Mouse (Mus musculus) forebrain, embryonic 16.5 days (tissue): ENCODE measurements around the gene Eif5b. TPM values are rescaled to one million over a fixed set of nuclear protein-coding genes. Genes with fewer than 3 reads are reported as not detected.
A peak's percentile ranks its signal among the peaks of the same experiment; 100 is the strongest.

ENCODE experiments used
- ATAC-seq: fragments of 200-750 bp; cut with Nextera tagmentation; 2 replicates; pipeline ENCODE4 v1.8.0; 2017; ENCODE audit warnings: mild to moderate bottlenecking, moderate library complexity
- H3K27ac ChIP-seq: fragments of 300-500 bp; sonication (generic); 2 replicates; pipeline ENCODE4 v1.5.1; 2014; ENCODE audit warnings: low read length, control low read depth
- H3K27me3 ChIP-seq: fragments of 300-500 bp; sonication (generic); replicated peaks from 2 replicates; pipeline ENCODE4 v1.6.1; 2014; ENCODE audit warnings: low read length; ENCODE audit not compliant: control insufficient read depth, insufficient read depth
- H3K36me3 ChIP-seq: fragments of 300-500 bp; sonication (generic); 2 replicates; pipeline ENCODE4 v1.6.1; 2014; ENCODE audit not compliant: control insufficient read depth, insufficient read depth
- H3K4me1 ChIP-seq: fragments of 300-500 bp; sonication (generic); replicated peaks from 2 replicates; pipeline ENCODE4 v1.6.1; 2014; ENCODE audit warnings: low read length; ENCODE audit not compliant: control insufficient read depth, insufficient read depth
- H3K4me2 ChIP-seq: fragments of 300-500 bp; sonication (generic); 2 replicates; pipeline ENCODE4 v1.6.1; 2014; ENCODE audit warnings: mild to moderate bottlenecking, low read length, control low read depth
- H3K4me3 ChIP-seq: fragments of 300-500 bp; sonication (generic); replicated peaks from 2 replicates; pipeline ENCODE4 v1.5.1; 2014; ENCODE audit warnings: mild to moderate bottlenecking, low read length, control low read depth
- H3K9ac ChIP-seq: fragments of 300-500 bp; sonication (generic); replicated peaks from 2 replicates; pipeline ENCODE4 v1.6.1; 2014; ENCODE audit warnings: low read depth, low read length, control low read depth
- H3K9me3 ChIP-seq: fragments of 300-500 bp; sonication (generic); 2 replicates; pipeline ENCODE4 v1.6.1; 2016; ENCODE audit warnings: low read length; ENCODE audit not compliant: control insufficient read depth
- WGBS: fragments of 180-500 bp; shearing (Covaris S2); extraction: QIAGEN DNeasy Blood & Tissue Kit; methylation state at CpG from one replicate; pipeline ENCODE4 v1.1.7; 2014; 5-methylcytosine and 5-hydroxymethylcytosine counted together
- polyA plus RNA-seq: library from polyadenylated mRNA; unstranded; fragments of >200 nt; fragmentation: Nextera tagmentation; extraction: Ambion mirVana; gene quantifications from 2 replicates; pipeline ENCODE4 v1.2.1, GENCODE M21; 2015

Eif5b gene
- polyA plus RNA-seq, 1 experiment from 2014 or later: 23.0 TPM

GRCm38 (mm10) chr1:38014551-38015203 is 16.9 kb downstream of the Eif5b start:
- ATAC-seq: no peak
- Histone ChIP-seq H3K9ac (no peak overlapping the region), H3K4me1 (no peaks in the 10 kb centered on the region), H3K27ac (no peak overlapping the region), H3K36me3 (peaks cover 12% of the 10 kb centered on the region; the same call in 1 of the 2 replicates), H3K4me3 (no peak overlapping the region), H3K4me2 (no peak overlapping the region), H3K9me3 (no peaks in the 10 kb centered on the region), H3K27me3 (no peaks in the 10 kb centered on the region)
- 93% methylated on average over 2 of the region's 2 CpGs for WGBS

- Histone ChIP-seq H3K4me3 (no peak overlapping the region), H3K27me3 (no peaks in the 10 kb centered on the region), H3K36me3 (peaks cover 4% of the 10 kb centered on the region), H3K4me1 (no peaks in the 10 kb centered on the region), H3K27ac (no peak overlapping the region), H3K9me3 (no peaks in the 10 kb centered on the region), H3K9ac (no peak overlapping the region), H3K4me2 (no peak overlapping the region)
- WGBS: 92% methylated on average over 7 of the region's 7 CpGs
- no peak for ATAC-seq
These were observed 29.5 kb downstream of the Eif5b start for GRCm38 (mm10) chr1:38027301-38027700.

DNA sequence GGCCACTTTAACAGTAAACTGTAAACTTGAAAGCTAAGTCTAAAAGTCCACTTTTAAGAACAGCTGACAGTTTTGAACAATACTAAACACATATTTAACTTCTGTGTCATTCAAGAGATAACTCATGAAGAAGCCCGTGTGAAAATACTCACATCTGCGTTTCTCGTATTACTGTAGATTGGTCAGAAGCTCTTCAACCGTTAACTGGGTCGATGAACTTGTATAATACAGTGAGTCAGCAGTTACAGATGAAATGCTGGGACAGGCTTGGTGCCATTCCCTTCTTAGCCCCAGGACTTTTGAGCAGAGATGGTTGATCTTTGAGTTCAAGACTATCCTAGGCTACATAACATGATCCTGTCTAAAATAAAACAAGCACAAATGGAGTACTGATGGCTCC is 33.6 kb downstream of the Eif5b start:
- H3K9me3 ChIP-seq: no peaks in the 10 kb centered on the region
- no peak overlapping the region for H3K27ac ChIP-seq
- H3K36me3 ChIP-seq: peaks cover 17% of the 10 kb centered on the region
- ATAC-seq: no peak
- no peak overlapping the region for H3K9ac ChIP-seq
- no peaks in the 10 kb centered on the region for H3K27me3 ChIP-seq
- H3K4me3 ChIP-seq: no peak overlapping the region
- WGBS: 93% methylated on average over 5 of the region's 5 CpGs
- no peaks in the 10 kb centered on the region for H3K4me1 ChIP-seq
- H3K4me2 ChIP-seq: no peak overlapping the region

GRCm38 (mm10) chr1:38035521-38035920 is 37.7 kb downstream of the Eif5b start:
- Histone ChIP-seq H3K4me3 (no peak overlapping the region), H3K27ac (no peak overlapping the region), H3K27me3 (no peaks in the 10 kb centered on the region), H3K9ac (no peak overlapping the region), H3K9me3 (no peaks in the 10 kb centered on the region), H3K36me3 (peaks cover 38% of the 10 kb centered on the region), H3K4me2 (no peak overlapping the region), H3K4me1 (no peaks in the 10 kb centered on the region)
- 89% methylated on average over 4 of the region's 4 CpGs for WGBS
- no peak for ATAC-seq

DNA sequence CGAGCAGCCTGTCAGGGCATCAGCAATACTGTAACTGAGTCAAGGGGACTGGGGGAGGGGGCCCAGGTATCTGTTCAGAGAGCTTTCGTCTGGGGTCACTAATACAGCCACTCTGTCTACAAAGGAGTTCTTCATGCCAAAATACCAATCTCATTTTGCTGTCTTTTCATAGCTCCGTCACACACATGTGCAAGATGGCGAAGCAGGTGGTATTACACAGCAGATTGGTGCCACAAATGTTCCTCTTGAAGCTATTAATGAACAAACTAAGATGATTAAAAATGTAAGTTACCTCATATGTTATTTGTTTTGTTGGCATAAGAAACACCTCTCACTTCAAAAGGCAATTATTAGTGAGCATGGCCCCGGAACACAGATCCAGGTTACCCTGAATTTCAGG is 39.6 kb downstream of the Eif5b start:
- H3K36me3 ChIP-seq: peaks cover 49% of the 10 kb centered on the region
- no peaks in the 10 kb centered on the region for H3K27me3 ChIP-seq
- WGBS: 78% methylated on average over 5 of the region's 5 CpGs

GRCm38 (mm10) chr1:38038898-38039297 is 41.1 kb downstream of the Eif5b start:
- WGBS: 95% methylated on average over 2 of the region's 2 CpGs
- no peaks in the 10 kb centered on the region for H3K27me3 ChIP-seq
- ATAC-seq: no peak
- H3K27ac ChIP-seq: no peak overlapping the region
- peaks cover 44% of the 10 kb centered on the region for H3K36me3 ChIP-seq
- no peak overlapping the region for H3K4me2 ChIP-seq
- no peak overlapping the region for H3K9ac ChIP-seq
- no peaks in the 10 kb centered on the region for H3K9me3 ChIP-seq
- no peaks in the 10 kb centered on the region for H3K4me1 ChIP-seq
- no peak overlapping the region for H3K4me3 ChIP-seq

More for the DNA sequence above, 39.6 kb downstream of the Eif5b start:
- Histone ChIP-seq H3K4me3 (no peak overlapping the region), H3K9ac (no peak overlapping the region), H3K4me2 (no peak overlapping the region), H3K27ac (peak overlapping the region; percentile 23; the same call in 1 of the 2 replicates), H3K9me3 (no peaks in the 10 kb centered on the region), H3K4me1 (no peaks in the 10 kb centered on the region)
- no peak for ATAC-seq

DNA sequence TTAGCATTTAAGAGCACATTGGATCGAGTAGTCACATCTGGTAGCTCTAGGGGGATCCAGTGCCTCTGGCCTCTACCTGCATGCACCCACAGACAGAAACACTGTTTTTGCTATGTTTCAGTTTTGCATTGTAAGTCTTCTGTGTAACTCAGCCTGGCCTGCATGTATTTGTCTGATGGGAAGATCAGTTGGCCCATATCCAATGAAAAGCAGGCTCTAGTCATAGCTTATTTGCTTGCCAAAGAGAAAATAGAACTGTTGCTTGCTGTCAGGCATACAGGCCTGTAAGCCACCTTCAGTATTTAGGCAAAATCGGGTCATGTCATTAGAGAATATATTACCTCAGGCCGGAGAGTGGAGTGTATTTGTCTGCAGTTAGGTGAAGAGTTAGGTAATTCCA is 50.3 kb downstream of the Eif5b start:
- no peaks in the 10 kb centered on the region for H3K27me3 ChIP-seq
- H3K4me2 ChIP-seq: no peak overlapping the region
- H3K9ac ChIP-seq: no peak overlapping the region
- peaks cover 45% of the 10 kb centered on the region for H3K36me3 ChIP-seq
- H3K4me1 ChIP-seq: no peaks in the 10 kb centered on the region
- ATAC-seq: no peak
- no peak overlapping the region for H3K4me3 ChIP-seq
- WGBS: 88% methylated on average over 3 of the region's 3 CpGs
- no peak overlapping the region for H3K27ac ChIP-seq
- H3K9me3 ChIP-seq: no peaks in the 10 kb centered on the region

- no peak for ATAC-seq
- H3K4me2 ChIP-seq: no peak overlapping the region
- no peak overlapping the region for H3K9ac ChIP-seq
- H3K27ac ChIP-seq: no peak overlapping the region
- no peaks in the 10 kb centered on the region for H3K4me1 ChIP-seq
- H3K36me3 ChIP-seq: peaks cover 56% of the 10 kb centered on the region
- H3K4me3 ChIP-seq: no peak overlapping the region
- H3K27me3 ChIP-seq: no peaks in the 10 kb centered on the region
- WGBS: 67% methylated on average over 4 of the region's 4 CpGs
- H3K9me3 ChIP-seq: no peaks in the 10 kb centered on the region
These were observed 51.8 kb downstream of the Eif5b start for GRCm38 (mm10) chr1:38049562-38049961.

DNA sequence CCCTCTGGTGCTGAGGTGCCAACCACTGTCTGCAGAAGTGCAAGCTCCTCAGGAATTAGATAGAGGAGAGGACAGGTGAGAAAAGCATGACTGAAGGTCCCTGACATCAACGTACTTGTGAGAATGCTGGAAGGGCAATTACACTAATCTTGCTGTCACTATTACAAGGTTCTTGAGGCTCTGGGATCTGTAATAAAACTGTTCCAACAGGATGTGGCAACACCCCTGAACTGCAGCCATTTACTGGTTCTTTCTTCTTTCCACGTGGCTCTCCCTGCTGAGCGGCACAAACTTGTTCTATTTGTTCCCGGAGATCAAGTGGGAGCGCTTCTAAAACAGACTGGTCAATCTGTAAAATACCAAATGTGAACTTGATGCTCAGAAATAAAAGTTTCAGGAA is 57.4 kb downstream of the Eif5b start:
- WGBS: 90% methylated on average over 5 of the region's 5 CpGs
- ATAC-seq: no peak
- peaks cover 55% of the 10 kb centered on the region for H3K36me3 ChIP-seq

GRCm38 (mm10) chr1:38058417-38058816 is 60.6 kb downstream of the Eif5b start:
- Histone ChIP-seq H3K4me2 (no peak overlapping the region), H3K4me1 (no peaks in the 10 kb centered on the region), H3K36me3 (peaks cover 43% of the 10 kb centered on the region), H3K9me3 (no peaks in the 10 kb centered on the region), H3K4me3 (no peak overlapping the region), H3K9ac (no peak overlapping the region), H3K27me3 (no peaks in the 10 kb centered on the region), H3K27ac (no peak overlapping the region)
- 89% methylated on average over 6 of the region's 6 CpGs for WGBS
- no peak for ATAC-seq

More for the DNA sequence above, 57.4 kb downstream of the Eif5b start:
- Histone ChIP-seq H3K9me3 (no peaks in the 10 kb centered on the region), H3K4me3 (no peak overlapping the region), H3K27me3 (no peaks in the 10 kb centered on the region), H3K27ac (no peak overlapping the region), H3K9ac (no peak overlapping the region), H3K4me2 (no peak overlapping the region), H3K4me1 (no peaks in the 10 kb centered on the region)
